ENCODE assay signal across 19 mouse cellular contexts in the genomic region with DNA sequence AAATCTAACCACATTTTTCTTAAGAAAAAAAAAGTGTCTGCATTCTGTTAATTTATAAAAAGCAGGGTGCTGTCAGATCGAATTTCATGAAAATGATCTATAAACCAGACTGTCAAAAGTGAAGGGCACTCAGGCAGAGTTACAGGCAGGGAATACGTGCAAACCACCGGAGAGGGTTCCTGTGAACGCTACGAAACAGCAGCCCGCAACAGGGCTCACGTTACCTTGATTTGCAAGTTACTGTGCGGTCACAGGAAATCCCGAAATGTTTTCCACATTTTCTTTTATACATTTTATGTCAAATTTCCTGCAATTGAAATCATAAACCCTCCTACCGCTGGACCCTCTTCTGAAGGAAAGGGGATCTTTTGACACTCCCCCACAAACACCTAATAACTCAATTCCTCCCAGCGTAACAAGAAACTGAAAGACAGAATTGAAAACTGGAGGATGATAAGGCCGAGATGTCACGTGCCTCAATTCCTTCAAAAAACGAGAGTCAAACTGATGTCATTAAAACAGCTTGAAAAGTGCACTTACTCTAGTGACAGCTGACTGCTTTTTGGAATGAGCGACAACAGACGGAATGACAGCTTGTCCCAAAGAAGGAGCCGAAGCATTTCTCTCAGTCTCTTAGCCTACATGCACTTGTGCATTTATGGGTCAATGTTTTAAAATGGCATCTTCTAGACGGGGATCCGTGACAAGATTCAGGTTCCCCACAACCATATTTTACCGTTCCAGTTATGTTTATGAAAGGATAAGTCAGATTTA. TPM values are rescaled to one million over a fixed set of nuclear protein-coding genes. Genes with fewer than 3 reads are reported as not detected.
DNase-seq lines count a peak whose midpoint lies in the region; ATAC-seq and TF ChIP-seq lines count a peak whose summit lies in the region.
"Had no signal": no experiment of that assay in that cellular context is flagged by ENCODE, and none has a peak within 500 bp of the region (broad histone marks: within the 10 kb centered on the region; RNA-seq: fewer than 3 reads in every experiment).

No protein-coding gene starts in this region.

- no peak for TF ChIP-seq CTCF in forebrain, postnatal 0 days (IDR thresholded peaks at IDR 0.05; ENCODE audit: low read depth)

- DNase-seq in forebrain, postnatal 0 days: no peak
- DNase-seq in layer of hippocampus, adult 11-12 months (ENCODE audit: low spot score): peak; percentile 33
- DNase-seq in layer of hippocampus, postnatal 10 days (ENCODE audit: low spot score in 2 of 2): no peak
- DNase-seq in left cerebral cortex, adult 8-10 months (ENCODE audit: low spot score in 2 of 2): no peak
- DNase-seq: cerebellum, adult 9-11 months; heart, postnatal 14 days; liver, embryonic 13.5 days had no signal

- H3K4me3 ChIP-seq in forebrain, postnatal 0 days (ENCODE audit: low read depth, low read length): no peak overlapping the region
- H3K4me3 ChIP-seq in forebrain, embryonic 12.5 days (replicated peaks): no peak overlapping the region
- H3K4me3 ChIP-seq in embryonic facial prominence, embryonic 12.5 days: no peak overlapping the region
- H3K4me3 ChIP-seq in limb, embryonic 12.5 days (replicated peaks): no peak overlapping the region
- H3K4me3 ChIP-seq: erythroblast, embryonic 14.5 days; heart, embryonic 12.5 days; liver, embryonic 13.5 days had no signal

- no peaks in the 10 kb centered on the region for H3K27me3 ChIP-seq in forebrain, postnatal 0 days (ENCODE audit: insufficient read depth, low read length)
- H3K27me3 ChIP-seq in forebrain, embryonic 12.5 days: 0 out of 2 replicates have a peak, but pooled peaks cover 4% of the 10 kb centered on the region
- no peaks in the 10 kb centered on the region for H3K27me3 ChIP-seq in embryonic facial prominence, embryonic 12.5 days
- H3K27me3 ChIP-seq in limb, embryonic 12.5 days: peaks cover 36% of the 10 kb centered on the region
- H3K27me3 ChIP-seq: CH12.LX; heart, embryonic 12.5 days; liver, embryonic 13.5 days had no signal

- H3K36me3 ChIP-seq in forebrain, postnatal 0 days (ENCODE audit: insufficient read depth): peaks cover 44% of the 10 kb centered on the region
- peaks cover 33% of the 10 kb centered on the region for H3K36me3 ChIP-seq in forebrain, embryonic 12.5 days (replicated peaks)
- no peaks in the 10 kb centered on the region for H3K36me3 ChIP-seq in embryonic facial prominence, embryonic 12.5 days
- no peaks in the 10 kb centered on the region for H3K36me3 ChIP-seq in limb, embryonic 12.5 days
- H3K36me3 ChIP-seq: heart, embryonic 12.5 days had no signal

- ATAC-seq in forebrain, postnatal 0 days: peak; percentile 58; the same call in 1 of the 2 replicates
- ATAC-seq in forebrain, embryonic 12.5 days (ENCODE audit: low FRiP score): no peak
- ATAC-seq in embryonic facial prominence, embryonic 12.5 days (ENCODE audit: insufficient number of reproducible peaks, insufficient read depth, low FRiP score, low TSS enrichment): no peak
- 0 out of 2 replicates have a peak, but pooled peaks have one; percentile 61 for ATAC-seq in limb, embryonic 12.5 days (ENCODE audit: insufficient number of reproducible peaks, insufficient read depth, low FRiP score, low TSS enrichment, low read depth)
- ATAC-seq: forebrain, embryonic 14.5 days; midbrain, embryonic 16.5 days had no signal

- WGBS in forebrain, postnatal 0 days: 81% methylated on average over 20 of the region's 20 CpGs
- WGBS in forebrain, embryonic 12.5 days: 90% methylated on average over 20 of the region's 20 CpGs
- 34% methylated on average over 20 of the region's 20 CpGs for WGBS in embryonic facial prominence, embryonic 12.5 days
- WGBS in limb, embryonic 12.5 days: 35% methylated on average over 20 of the region's 20 CpGs

- no peak overlapping the region for H3K9ac ChIP-seq in forebrain, postnatal 0 days
- no peak overlapping the region for H3K9ac ChIP-seq in forebrain, embryonic 12.5 days
- no peak overlapping the region for H3K9ac ChIP-seq in embryonic facial prominence, embryonic 12.5 days
- H3K9ac ChIP-seq in limb, embryonic 12.5 days (replicated peaks): no peak overlapping the region
- H3K9ac ChIP-seq: heart, embryonic 12.5 days; hindbrain, embryonic 14.5 days; liver, embryonic 13.5 days had no signal

- no peak overlapping the region for H3K4me2 ChIP-seq in forebrain, postnatal 0 days (ENCODE audit: low read depth)
- no peak overlapping the region for H3K4me2 ChIP-seq in forebrain, embryonic 12.5 days
- peak overlapping the region; percentile 22 for H3K4me2 ChIP-seq in embryonic facial prominence, embryonic 12.5 days (replicated peaks)
- peak overlapping the region; percentile 27 for H3K4me2 ChIP-seq in limb, embryonic 12.5 days
- H3K4me2 ChIP-seq: heart, embryonic 12.5 days; hindbrain, embryonic 14.5 days; liver, embryonic 13.5 days had no signal

- no peaks in the 10 kb centered on the region for H3K4me1 ChIP-seq in forebrain, postnatal 0 days (ENCODE audit: insufficient read depth)
- no peaks in the 10 kb centered on the region for H3K4me1 ChIP-seq in forebrain, embryonic 12.5 days
- H3K4me1 ChIP-seq in embryonic facial prominence, embryonic 12.5 days: peaks cover 20% of the 10 kb centered on the region
- peaks cover 30% of the 10 kb centered on the region for H3K4me1 ChIP-seq in limb, embryonic 12.5 days (replicated peaks)
- H3K4me1 ChIP-seq: liver, embryonic 13.5 days had no signal

- no peaks in the 10 kb centered on the region for H3K9me3 ChIP-seq in forebrain, postnatal 0 days (ENCODE audit: low read length)
- H3K9me3 ChIP-seq in forebrain, embryonic 12.5 days: no peaks in the 10 kb centered on the region
- no peaks in the 10 kb centered on the region for H3K9me3 ChIP-seq in embryonic facial prominence, embryonic 12.5 days
- no peaks in the 10 kb centered on the region for H3K9me3 ChIP-seq in limb, embryonic 12.5 days
- H3K9me3 ChIP-seq: heart, embryonic 12.5 days; liver, embryonic 13.5 days had no signal

- no peak overlapping the region for H3K27ac ChIP-seq in forebrain, postnatal 0 days (ENCODE audit: low read depth, low read length)
- no peak overlapping the region for H3K27ac ChIP-seq in forebrain, embryonic 12.5 days
- peak overlapping the region; percentile 70; the same call in 1 of the 2 replicates for H3K27ac ChIP-seq in embryonic facial prominence, embryonic 12.5 days
- no peak overlapping the region for H3K27ac ChIP-seq in limb, embryonic 12.5 days
- H3K27ac ChIP-seq: hindbrain, embryonic 14.5 days; liver, embryonic 13.5 days had no signal

RNA-seq across cellular contexts. Expression of gene Shisa3, which starts 39.3 kb away (rescaled TPM):
- 1.4 and 1.9 TPM in 2 replicates for total RNA-seq in forebrain, postnatal 0 days (2014; rRNA removed)
- polyA plus RNA-seq in forebrain, postnatal 0 days (2015; fragmentation: Nextera tagmentation; extraction: Ambion mirVana): 0.62 and 0.65 TPM in 2 replicates
- 0.95 and 1.6 TPM in 2 replicates for polyA plus RNA-seq in forebrain, embryonic 12.5 days (2016; fragmentation: Nextera tagmentation; extraction: Ambion mirVana)
- total RNA-seq in layer of hippocampus, postnatal 10 days (2021): under 1 TPM; 0.42 to 0.48 TPM
- 11.0 and 16.0 TPM in 2 replicates for polyA plus RNA-seq in embryonic facial prominence, embryonic 12.5 days (2016; fragmentation: Nextera tagmentation; extraction: Ambion mirVana)
- 9.2 and 10.3 TPM in 2 replicates for polyA plus RNA-seq in limb, embryonic 12.5 days (2016; fragmentation: Nextera tagmentation; extraction: Ambion mirVana)
- under 1 TPM; 0.78 to 0.95 (median 0.85) TPM for total RNA-seq in left cerebral cortex, adult 8-10 months (2022)
- total RNA-seq: CH12.LX; megakaryocyte-erythroid progenitor cell, adult 5-6 weeks; MEL; neutrophil, adult 5-6 weeks had no signal
- polyA plus RNA-seq: erythroblast, embryonic 14.5 days had no signal

Comparison
In these comparisons a context has a peak if more than half of its experiments do, and no peak if none do; other contexts are left out.
1. ATAC-seq: peak in forebrain, postnatal 0 days (single experiment) and limb, embryonic 12.5 days (single experiment); none in forebrain, embryonic 12.5 days (single experiment) and embryonic facial prominence, embryonic 12.5 days (single experiment).
2. H3K4me2 ChIP-seq: peak in embryonic facial prominence, embryonic 12.5 days (single experiment) and limb, embryonic 12.5 days (single experiment); none in forebrain, postnatal 0 days (single experiment) and forebrain, embryonic 12.5 days (single experiment).